Mouse (Mus musculus) cerebellum, adult 2 months (tissue): ENCODE data around the gene Impg1.

Experiments
- CTCF ChIP-seq: fragments of 200-500 bp; IDR thresholded peaks from 2 replicates; pipeline ENCODE4 v1.5.1; 2011; ENCODE audit warnings: low read depth, mild to moderate bottlenecking, control low read depth, low read length, moderate library complexity, borderline replicate concordance; ENCODE audit not compliant: insufficient read depth
- POLR2A ChIP-seq: fragments of 200-500 bp; IDR thresholded peaks from 2 replicates; pipeline ENCODE4 v1.6.1; 2011; ENCODE audit warnings: low read length, control low read depth, borderline replicate concordance; ENCODE audit not compliant: insufficient read depth

- no peak for TF ChIP-seq CTCF
- no peak for TF ChIP-seq POLR2A
Measured at GRCm38 (mm10) chr9:80465381-80465780, at the start of gene Impg1.
